Mouse (Mus musculus): Measurements from ENCODE around the gene Nasp. TPM values are rescaled to one million over a fixed set of nuclear protein-coding genes. Genes with fewer than 3 reads are reported as not detected.
"Not testable (repeated sequence)": the region's sequence is repeated elsewhere in the genome, so short reads cannot be mapped to it uniquely, and the experiment has no call there.

Gene Nasp
- 201 and 217 TPM in 2 replicates for polyA plus RNA-seq (2015; fragmentation: Nextera tagmentation; extraction: Ambion mirVana)

DNA sequence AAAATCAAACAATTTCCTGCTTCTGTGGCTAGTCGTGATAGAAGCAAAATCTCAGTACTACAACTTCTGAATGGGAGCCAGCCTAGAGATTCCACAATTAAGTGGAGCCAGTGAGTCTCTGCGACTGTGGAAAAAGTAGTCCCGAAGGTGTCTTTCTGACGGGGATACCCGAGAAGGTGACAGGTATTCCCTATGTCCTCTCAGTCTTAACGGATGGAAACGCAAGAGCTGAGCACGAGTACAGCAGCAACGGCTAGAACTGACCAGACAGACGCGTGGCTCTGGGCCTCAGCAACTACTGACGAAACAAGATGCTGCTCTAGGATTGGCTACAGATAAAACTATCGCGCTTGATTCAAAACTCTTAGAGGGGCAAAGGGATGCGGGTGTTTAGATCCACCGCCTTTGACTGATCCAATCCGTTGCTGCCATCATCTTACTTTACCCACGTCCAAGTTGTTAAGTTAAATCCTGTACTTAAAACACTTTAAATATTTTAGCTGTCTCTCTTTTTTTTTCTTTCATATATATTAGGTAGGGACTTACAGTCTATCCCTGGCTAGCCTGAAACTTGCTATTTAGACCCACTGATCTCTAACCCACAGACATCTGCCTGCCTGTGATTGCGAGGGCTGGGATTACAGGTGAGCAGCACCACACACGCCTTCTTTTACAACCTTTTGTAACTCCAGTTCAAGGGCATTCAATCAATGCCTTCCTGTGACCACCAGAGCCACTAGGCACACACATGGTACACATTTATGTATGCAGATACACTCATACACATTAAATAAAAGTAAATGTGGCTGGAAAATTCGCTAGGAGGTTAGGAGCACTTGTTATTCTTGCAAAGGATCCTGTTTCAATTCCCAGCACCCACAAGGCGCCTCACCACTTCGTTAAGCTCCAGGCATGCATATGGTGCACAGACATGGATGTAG lies at the start of gene Nasp:
Nasp (minus strand) TSS at position 220 of the 941 bp plus-strand sequence.
- 7% methylated on average over 23 of the region's 23 CpGs for WGBS
- Histone ChIP-seq H3K27ac (peak within 1 kb of the TSS; percentile 98), H3K4me2 (peak within 1 kb of the TSS; percentile 74), H3K27me3 (no peaks in the 10 kb centered on the region), H3K9me3 (replicated peaks) (no peaks in the 10 kb centered on the region), H3K4me3 (peak within 1 kb of the TSS; percentile 99), H3K36me3 (ENCODE audit: poor library complexity, severe bottlenecking) (peaks cover 10% of the 10 kb centered on the region; the same call in 1 of the 2 replicates), H3K4me1 (peaks cover 31% of the 10 kb centered on the region), H3K9ac (peak within 1 kb of the TSS; percentile 93)
- peak; percentile 87 for ATAC-seq

DNA sequence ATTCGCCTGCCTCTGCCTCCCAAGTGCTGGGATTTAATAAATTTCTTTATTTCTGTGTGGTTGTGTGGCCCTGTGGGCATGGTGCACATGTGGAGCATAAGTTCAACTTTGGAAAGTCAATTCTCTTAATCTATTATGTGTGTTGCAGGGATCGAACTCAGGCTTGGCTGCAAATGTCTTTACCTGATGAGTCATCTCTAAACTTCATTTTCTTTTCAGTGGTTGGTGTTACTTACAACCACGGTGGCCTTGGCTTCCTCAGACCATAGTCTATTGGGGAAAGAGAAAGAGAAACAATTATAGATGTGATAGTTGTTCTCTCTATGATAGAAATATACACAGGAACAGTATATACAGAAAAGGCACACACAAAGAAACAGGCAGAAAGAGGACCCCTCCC lies 48.3 kb upstream of the Nasp start:
- H3K4me1 ChIP-seq, result no peaks in the 10 kb centered on the region
- H3K4me3 ChIP-seq, result no peak overlapping the region
- H3K36me3 ChIP-seq (ENCODE audit: poor library complexity, severe bottlenecking), result no peaks in the 10 kb centered on the region
- no peak overlapping the region for H3K9ac ChIP-seq
- no peaks in the 10 kb centered on the region for H3K27me3 ChIP-seq
- 87% methylated on average over 3 of the region's 3 CpGs for WGBS
- H3K9me3 ChIP-seq (replicated peaks), result no peaks in the 10 kb centered on the region
- no peak overlapping the region for H3K27ac ChIP-seq
- no peak for ATAC-seq
- no peak overlapping the region for H3K4me2 ChIP-seq

DNA sequence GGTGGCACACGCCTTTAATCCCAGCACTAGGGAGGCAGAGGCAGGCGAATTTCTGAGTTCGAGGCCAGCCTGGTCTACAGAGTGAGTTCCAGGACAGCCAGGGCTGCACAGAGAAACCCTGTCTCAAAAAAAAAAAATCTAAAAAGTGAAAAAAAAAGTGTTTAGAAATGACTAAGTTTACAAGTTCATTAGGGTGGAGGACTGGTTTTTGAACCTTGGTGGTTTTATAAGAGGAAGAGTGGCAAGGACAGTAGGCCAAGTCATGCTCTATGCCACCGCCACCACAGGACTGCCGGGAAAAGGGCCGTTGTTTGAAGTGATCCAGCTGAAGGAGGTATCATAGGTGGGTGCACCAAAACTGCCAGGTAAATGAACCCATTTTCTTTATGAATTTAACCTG lies 47.0 kb upstream of the Nasp start:
- not testable (repeated sequence) for H3K27ac ChIP-seq; H3K9me3 ChIP-seq (replicated peaks); ATAC-seq; H3K9ac ChIP-seq; H3K4me2 ChIP-seq; H3K27me3 ChIP-seq; H3K4me1 ChIP-seq; H3K36me3 ChIP-seq (ENCODE audit: poor library complexity, severe bottlenecking); H3K4me3 ChIP-seq
- 89% methylated on average over 6 of the region's 6 CpGs for WGBS

DNA sequence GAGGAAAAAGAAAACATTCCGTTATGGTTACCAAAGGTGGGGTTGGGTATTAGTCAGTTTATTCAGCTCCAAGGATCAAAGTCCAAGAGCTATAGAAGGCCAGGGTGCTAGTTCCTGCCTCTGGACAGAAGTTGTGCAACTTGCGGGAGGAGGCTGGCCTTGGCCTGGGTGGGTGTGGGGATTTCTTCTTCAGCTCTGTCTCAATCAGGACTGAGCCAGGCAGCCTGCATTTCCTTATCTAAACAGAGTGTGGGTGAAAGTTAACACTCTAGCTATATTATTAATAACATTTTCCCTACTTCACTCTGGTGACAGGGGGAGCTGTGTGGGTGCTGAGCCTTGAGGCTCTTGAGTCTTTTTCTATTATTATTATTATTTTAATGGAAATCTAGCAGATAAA lies 45.0 kb upstream of the Nasp start:
- H3K27ac ChIP-seq, result no peak overlapping the region
- no peak for ATAC-seq

DNA sequence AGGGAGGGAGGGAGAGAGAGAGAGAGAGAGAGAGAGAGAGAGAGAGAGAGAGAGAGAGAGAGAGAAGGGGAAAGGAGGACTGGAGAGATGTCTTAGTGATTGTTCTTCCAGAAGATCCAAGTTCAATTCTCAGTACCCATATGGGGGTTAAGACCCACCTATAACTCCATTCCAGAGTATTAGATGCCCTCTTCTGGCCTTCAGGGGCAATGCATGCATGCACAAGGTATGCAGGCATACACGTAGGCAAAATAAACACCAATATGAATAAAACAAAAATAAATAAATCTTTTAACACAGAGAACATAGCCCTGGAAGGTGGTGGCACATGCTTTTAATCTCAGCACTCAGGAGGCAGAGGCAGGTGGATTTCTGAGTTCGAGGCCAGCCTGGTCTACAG lies 41.5 kb upstream of the Nasp start:
- Histone ChIP-seq H3K4me3 (no peak overlapping the region), H3K36me3 (ENCODE audit: poor library complexity, severe bottlenecking) (no peaks in the 10 kb centered on the region), H3K4me2 (no peak overlapping the region), H3K27ac (no peak overlapping the region), H3K9ac (no peak overlapping the region), H3K4me1 (no peaks in the 10 kb centered on the region), H3K9me3 (replicated peaks) (no peaks in the 10 kb centered on the region), H3K27me3 (no peaks in the 10 kb centered on the region)
- 56% methylated on average over 2 of the region's 2 CpGs for WGBS
- ATAC-seq, result no peak

More for the DNA sequence above, 45.0 kb upstream of the Nasp start:
- Histone ChIP-seq H3K27me3 (no peaks in the 10 kb centered on the region), H3K36me3 (ENCODE audit: poor library complexity, severe bottlenecking) (no peaks in the 10 kb centered on the region), H3K4me3 (no peak overlapping the region), H3K9me3 (replicated peaks) (no peaks in the 10 kb centered on the region), H3K4me2 (no peak overlapping the region), H3K9ac (no peak overlapping the region), H3K4me1 (no peaks in the 10 kb centered on the region)
- WGBS, result 84% methylated on average over 2 of the region's 2 CpGs

DNA sequence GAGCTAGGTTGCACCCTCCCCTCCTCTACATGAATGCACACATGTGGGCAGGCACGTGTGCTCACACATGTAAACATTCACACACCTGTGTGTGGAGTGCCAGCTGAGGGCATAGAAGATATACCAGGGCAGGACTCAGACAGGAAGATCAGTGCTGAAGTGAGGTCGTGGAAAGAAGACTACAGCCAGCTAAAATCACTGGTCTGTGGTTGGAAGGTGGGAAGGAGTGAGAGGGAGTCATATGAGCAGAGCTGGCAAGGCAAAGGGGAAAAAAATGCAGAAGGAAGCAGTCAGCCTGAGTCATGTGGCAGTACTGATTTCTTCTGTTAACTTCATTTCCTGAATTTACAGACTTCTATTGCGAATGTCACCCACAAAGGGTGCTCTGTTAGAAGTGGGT lies 40.4 kb upstream of the Nasp start:
- H3K4me1 ChIP-seq, result no peaks in the 10 kb centered on the region
- no peak overlapping the region for H3K4me2 ChIP-seq
- no peaks in the 10 kb centered on the region for H3K27me3 ChIP-seq
- H3K9me3 ChIP-seq (replicated peaks), result no peaks in the 10 kb centered on the region
- no peak for ATAC-seq
- no peak overlapping the region for H3K27ac ChIP-seq
- H3K36me3 ChIP-seq (ENCODE audit: poor library complexity, severe bottlenecking), result no peaks in the 10 kb centered on the region
- H3K4me3 ChIP-seq, result no peak overlapping the region
- no peak overlapping the region for H3K9ac ChIP-seq
- WGBS, result 68% methylated on average over 3 of the region's 3 CpGs

DNA sequence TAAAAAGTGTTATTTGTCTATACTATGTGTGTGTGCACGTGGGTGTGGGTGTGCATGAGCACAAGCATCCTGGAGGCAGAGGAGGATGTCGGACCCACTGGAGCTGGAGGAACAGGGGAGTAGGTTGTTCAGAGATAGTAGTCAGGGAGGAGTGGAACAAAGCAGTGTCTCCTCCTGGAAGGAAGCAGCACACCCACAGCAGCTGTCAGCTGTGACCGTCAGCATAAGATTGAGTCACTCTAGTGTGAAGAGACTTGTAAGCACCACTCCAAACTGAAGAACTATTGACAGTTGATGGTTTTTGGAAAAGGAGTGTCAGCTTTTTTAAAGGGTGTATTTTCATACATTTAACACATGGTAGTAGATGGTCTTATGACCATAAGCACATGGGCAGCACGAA lies 38.9 kb upstream of the Nasp start:
- Histone ChIP-seq H3K9me3 (replicated peaks) (no peaks in the 10 kb centered on the region), H3K9ac (no peak overlapping the region), H3K36me3 (ENCODE audit: poor library complexity, severe bottlenecking) (no peaks in the 10 kb centered on the region), H3K4me1 (no peaks in the 10 kb centered on the region), H3K4me3 (no peak overlapping the region), H3K27ac (no peak overlapping the region), H3K4me2 (no peak overlapping the region), H3K27me3 (no peaks in the 10 kb centered on the region)
- no peak for ATAC-seq
- WGBS, result 70% methylated on average over 4 of the region's 4 CpGs

DNA sequence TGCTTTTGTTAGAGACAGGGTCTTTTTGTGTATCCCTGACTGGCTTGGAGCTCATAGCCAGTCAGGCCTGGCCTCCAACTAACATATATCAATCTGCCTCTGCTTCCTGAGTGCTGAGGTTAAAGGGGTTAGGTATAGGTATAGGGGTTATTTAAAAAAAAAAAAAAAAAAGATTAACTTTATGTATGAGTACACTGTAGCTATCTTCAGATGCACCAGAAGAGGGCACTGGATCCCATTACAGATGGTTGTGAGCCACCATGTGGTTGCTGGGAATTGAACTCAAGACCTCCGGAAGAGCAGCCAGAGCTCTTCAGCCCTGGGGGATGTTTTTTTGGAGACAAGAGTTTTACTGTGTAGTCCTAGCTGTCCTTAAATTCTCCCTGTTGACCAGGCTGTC lies 34.3 kb upstream of the Nasp start:
- Histone ChIP-seq H3K27me3 (no peaks in the 10 kb centered on the region), H3K4me1 (no peaks in the 10 kb centered on the region), H3K27ac (no peak overlapping the region), H3K36me3 (ENCODE audit: poor library complexity, severe bottlenecking) (no peaks in the 10 kb centered on the region), H3K4me2 (no peak overlapping the region), H3K4me3 (no peak overlapping the region), H3K9ac (no peak overlapping the region), H3K9me3 (replicated peaks) (no peaks in the 10 kb centered on the region)
- no peak for ATAC-seq
- 97% methylated on average over 1 of the region's 1 CpGs for WGBS

DNA sequence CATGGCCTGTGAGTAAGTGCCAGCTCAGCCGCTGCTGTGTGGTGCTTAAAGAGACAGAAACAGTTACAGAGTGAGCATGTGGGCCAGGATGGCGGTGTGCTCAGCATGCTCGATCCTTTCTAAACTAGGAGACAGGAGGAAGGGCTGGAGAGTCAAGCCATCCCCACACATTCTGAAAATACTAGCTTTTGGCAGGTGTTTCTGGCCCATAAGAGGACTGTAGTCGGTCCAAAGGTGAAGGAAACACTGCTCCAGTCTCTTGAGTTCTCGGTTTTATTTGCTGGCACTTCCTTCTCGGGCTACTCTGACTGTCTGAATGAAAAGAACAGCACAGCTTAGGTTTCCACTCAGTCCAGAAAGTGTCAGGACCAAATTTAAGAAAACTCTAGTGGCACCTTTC lies 33.1 kb upstream of the Nasp start:
- Histone ChIP-seq H3K4me3 (no peak overlapping the region), H3K4me1 (no peaks in the 10 kb centered on the region), H3K36me3 (ENCODE audit: poor library complexity, severe bottlenecking) (no peaks in the 10 kb centered on the region), H3K9ac (no peak overlapping the region; the same call in 1 of the 2 replicates), H3K9me3 (replicated peaks) (no peaks in the 10 kb centered on the region), H3K27ac (no peak overlapping the region), H3K27me3 (no peaks in the 10 kb centered on the region), H3K4me2 (no peak overlapping the region)
- ATAC-seq, result no peak
- 79% methylated on average over 6 of the region's 6 CpGs for WGBS

DNA sequence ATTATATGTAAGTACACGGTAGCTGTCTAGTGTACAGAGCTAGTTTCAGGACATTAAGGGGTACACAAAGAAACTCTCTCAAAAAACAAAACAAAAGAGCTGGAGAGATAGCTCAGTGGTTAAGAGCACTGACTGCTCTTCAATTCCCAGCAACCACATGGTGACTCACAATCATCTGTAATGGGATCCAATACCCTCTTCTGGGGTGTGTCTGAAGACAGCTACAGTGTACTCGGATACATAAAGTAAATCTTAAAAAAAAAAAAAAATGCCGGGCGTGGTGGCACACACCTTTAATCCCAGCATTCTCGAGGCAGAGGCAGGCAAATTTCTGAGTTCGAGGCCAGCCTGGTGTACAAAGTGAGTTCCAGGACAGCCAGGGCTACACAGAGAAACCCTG lies 32.2 kb upstream of the Nasp start:
- H3K4me1 ChIP-seq; H3K27ac ChIP-seq; H3K4me2 ChIP-seq; H3K36me3 ChIP-seq (ENCODE audit: poor library complexity, severe bottlenecking); H3K4me3 ChIP-seq; ATAC-seq; H3K9ac ChIP-seq; H3K9me3 ChIP-seq (replicated peaks); H3K27me3 ChIP-seq: not testable (repeated sequence)
- 89% methylated on average over 6 of the region's 6 CpGs for WGBS

DNA sequence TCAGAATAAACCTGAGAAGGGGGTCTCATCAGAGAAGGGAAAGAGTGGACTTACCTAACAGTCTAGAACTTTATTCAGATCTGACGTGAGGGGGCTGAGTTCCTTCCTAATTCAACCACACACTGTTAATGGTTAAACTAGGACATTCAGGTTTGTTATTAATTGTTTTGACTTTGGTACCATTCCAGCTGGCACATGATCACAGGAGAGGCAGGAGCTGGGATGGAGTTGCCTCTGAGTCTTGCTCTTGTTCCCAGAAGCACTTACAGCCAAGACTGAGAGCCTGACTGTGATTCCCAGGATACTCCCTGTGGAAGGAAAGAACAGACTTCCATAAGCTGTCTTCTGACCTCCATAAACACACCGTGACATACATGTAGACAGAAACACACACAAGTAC lies 31.7 kb upstream of the Nasp start:
- Histone ChIP-seq H3K9ac (no peak overlapping the region), H3K36me3 (ENCODE audit: poor library complexity, severe bottlenecking) (no peaks in the 10 kb centered on the region), H3K9me3 (replicated peaks) (no peaks in the 10 kb centered on the region), H3K4me2 (no peak overlapping the region), H3K4me1 (no peaks in the 10 kb centered on the region), H3K27me3 (no peaks in the 10 kb centered on the region), H3K27ac (no peak overlapping the region), H3K4me3 (no peak overlapping the region)
- WGBS, result 59% methylated on average over 2 of the region's 2 CpGs
- no peak for ATAC-seq

DNA sequence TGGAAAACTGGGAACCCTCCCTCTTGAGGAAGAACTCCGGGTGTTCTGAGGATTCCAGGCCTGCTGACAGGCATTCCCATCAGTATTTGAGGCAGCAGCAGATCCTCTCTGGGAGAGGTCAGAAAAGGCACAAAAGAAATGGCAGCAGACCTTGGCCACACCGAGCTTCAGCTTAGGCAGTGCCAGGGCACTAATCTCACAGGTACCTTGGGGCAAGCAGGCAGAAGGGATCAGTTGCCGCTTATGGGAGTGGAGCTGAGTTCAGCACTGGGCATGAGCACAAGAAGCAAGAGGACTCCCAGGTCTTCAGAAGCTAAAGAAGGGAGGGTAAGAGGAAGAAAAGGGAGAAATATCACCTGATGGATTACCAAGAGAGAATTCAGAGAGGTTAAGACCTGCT lies 30.2 kb upstream of the Nasp start:
- Histone ChIP-seq H3K4me3 (no peak overlapping the region), H3K4me1 (no peaks in the 10 kb centered on the region), H3K9me3 (replicated peaks) (no peaks in the 10 kb centered on the region), H3K27me3 (no peaks in the 10 kb centered on the region), H3K9ac (no peak overlapping the region), H3K4me2 (no peak overlapping the region), H3K27ac (no peak overlapping the region), H3K36me3 (ENCODE audit: poor library complexity, severe bottlenecking) (no peaks in the 10 kb centered on the region)
- 46% methylated on average over 3 of the region's 3 CpGs for WGBS
- no peak for ATAC-seq

DNA sequence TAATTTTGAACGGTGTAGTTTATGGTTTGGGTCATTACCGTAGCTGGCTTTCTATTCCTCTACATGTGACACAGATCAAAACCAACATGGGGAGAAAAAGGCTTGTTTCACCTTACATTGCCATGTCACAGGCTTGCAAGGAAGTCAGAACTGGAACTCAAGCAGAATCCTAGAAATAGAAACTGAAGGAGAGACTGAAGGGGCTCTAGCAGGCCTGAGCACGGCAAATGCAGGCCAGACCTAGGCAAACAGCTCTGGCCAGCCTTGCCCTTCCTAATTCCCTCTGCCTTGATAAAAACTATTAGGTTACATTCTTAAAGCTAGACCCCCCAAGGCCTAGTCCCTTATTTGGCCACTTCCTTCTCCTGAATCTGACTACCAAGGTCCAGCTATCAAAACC lies 27.9 kb upstream of the Nasp start:
- Histone ChIP-seq H3K9me3 (replicated peaks) (no peaks in the 10 kb centered on the region), H3K27me3 (no peaks in the 10 kb centered on the region), H3K4me2 (no peak overlapping the region), H3K4me1 (0 out of 2 replicates have a peak, but pooled peaks cover 5% of the 10 kb centered on the region), H3K36me3 (ENCODE audit: poor library complexity, severe bottlenecking) (no peaks in the 10 kb centered on the region), H3K9ac (no peak overlapping the region), H3K27ac (no peak overlapping the region), H3K4me3 (no peak overlapping the region)
- ATAC-seq, result no peak
- WGBS, result 78% methylated on average over 3 of the region's 3 CpGs
